Mouse (Mus musculus) MEL (cell line): ENCODE results near the gene Timmdc1. TPM values are rescaled to one million over a fixed set of nuclear protein-coding genes. Genes with fewer than 3 reads are reported as not detected.

Source experiments
- DNase-seq: peaks from one replicate; pipeline ENCODE4 v3.0.0; 2011; ENCODE audit warnings: low read depth, low spot score
- H3K27ac ChIP-seq: 2 replicates; pipeline ENCODE4 v1.5.1; 2012; ENCODE audit warnings: low read depth, mild to moderate bottlenecking, control low read depth, low read length, moderate library complexity; ENCODE audit not compliant: control insufficient read depth
- H3K27me3 ChIP-seq, 2 experiments: fragments of 150-350 bp in 1 of 2; sonication (generic) in 1 of 2; 2 replicates each; pipeline ENCODE4 v1.6.1; 2012; ENCODE audit warnings: low read length in 2 of 2, mild to moderate bottlenecking in 2 of 2, improper control_type of control experiment in 1 of 2, moderate library complexity in 1 of 2; ENCODE audit not compliant: insufficient read depth in 2 of 2, control insufficient read depth in 1 of 2
- H3K36me3 ChIP-seq, 2 experiments: 2 replicates each; pipeline ENCODE4 v1.6.1; 2012 to 2014; ENCODE audit warnings: low read length in 2 of 2, improper control_type of control experiment in 1 of 2, inconsistent platforms in 1 of 2, mild to moderate bottlenecking in 1 of 2; ENCODE audit not compliant: insufficient read depth in 2 of 2, control insufficient read depth in 1 of 2
- H3K4me1 ChIP-seq, 2 experiments: fragments of 150-350 bp in 1 of 2; sonication (generic) in 1 of 2; 2 replicates each; pipeline ENCODE4 v1.6.1; 2012; ENCODE audit warnings: low read length in 2 of 2, improper control_type of control experiment in 1 of 2, mild to moderate bottlenecking in 1 of 2; ENCODE audit not compliant: insufficient read depth in 2 of 2, control insufficient read depth in 1 of 2
- H3K4me3 ChIP-seq, 2 experiments: fragments of 150-350 bp in 1 of 2; sonication (generic) in 1 of 2; 2 replicates each; pipeline ENCODE4 v1.5.1; 2012; ENCODE audit warnings: low read depth in 2 of 2, low read length in 2 of 2, mild to moderate bottlenecking in 2 of 2, moderate library complexity in 2 of 2, control low read depth in 1 of 2, improper control_type of control experiment in 1 of 2; ENCODE audit not compliant: control insufficient read depth in 1 of 2, insufficient read depth in 1 of 2
- H3K79me2 ChIP-seq: 2 replicates; pipeline ENCODE4 v1.6.1; 2012; ENCODE audit warnings: mild to moderate bottlenecking, low read length, moderate library complexity; ENCODE audit not compliant: control insufficient read depth, poor library complexity, insufficient read depth
- H3K9ac ChIP-seq: 2 replicates; pipeline ENCODE4 v1.6.1; 2012; ENCODE audit warnings: low read depth, mild to moderate bottlenecking, control low read depth, low read length, moderate library complexity; ENCODE audit not compliant: control insufficient read depth, poor library complexity, severe bottlenecking
- H3K9me3 ChIP-seq: fragments of 150-350 bp; sonication (generic); replicated peaks from 2 replicates; pipeline ENCODE4 v1.6.1; 2012; ENCODE audit warnings: mild to moderate bottlenecking, low read length, improper control_type of control experiment, moderate library complexity; ENCODE audit not compliant: insufficient read depth
- CHD1 ChIP-seq: IDR thresholded peaks from 2 replicates; pipeline ENCODE4 v1.6.1; 2012; ENCODE audit warnings: low read depth, mild to moderate bottlenecking, inconsistent platforms, low read length, improper control_type of control experiment
- CTCF ChIP-seq, 3 experiments: IDR thresholded peaks in 2 of 3; conservative IDR thresholded peaks in 1 of 3; 2 replicates each; pipeline ENCODE4 v1.5.1; 2011 to 2012; ENCODE audit warnings: low read length in 3 of 3, low read depth in 2 of 3, mild to moderate bottlenecking in 2 of 3, improper control_type of control experiment in 1 of 3, inconsistent platforms in 1 of 3, mixed read lengths in 1 of 3, moderate library complexity in 1 of 3; ENCODE audit not compliant: control insufficient read depth in 1 of 3, insufficient read depth in 1 of 3, poor library complexity in 1 of 3, severe bottlenecking in 1 of 3
- E2F4 ChIP-seq: IDR thresholded peaks from 2 replicates; pipeline ENCODE4 v1.6.1; 2011; ENCODE audit warnings: low read depth, low read length, improper control_type of control experiment, borderline replicate concordance
- ELF1 ChIP-seq: IDR thresholded peaks from 2 replicates; pipeline ENCODE4 v1.6.1; 2014; ENCODE audit warnings: low read depth, mild to moderate bottlenecking, inconsistent platforms, low read length, improper control_type of control experiment, moderate library complexity
- ETS1 ChIP-seq: IDR thresholded peaks from 2 replicates; pipeline ENCODE4 v1.6.1; 2012; ENCODE audit warnings: low read depth, mild to moderate bottlenecking, inconsistent platforms, low read length, improper control_type of control experiment, moderate library complexity
- GABPA ChIP-seq: IDR thresholded peaks from 2 replicates; pipeline ENCODE4 v1.6.1; 2012; ENCODE audit warnings: low read depth, mild to moderate bottlenecking, inconsistent platforms, low read length, improper control_type of control experiment, moderate library complexity
- HCFC1 ChIP-seq: IDR thresholded peaks from 2 replicates; pipeline ENCODE4 v1.6.1; 2012; ENCODE audit warnings: low read depth, mild to moderate bottlenecking, inconsistent platforms, low read length, improper control_type of control experiment, moderate library complexity
- JUND ChIP-seq: IDR thresholded peaks from 2 replicates; pipeline ENCODE4 v1.6.1; 2011; ENCODE audit warnings: low read depth, mild to moderate bottlenecking, improper control_type of control experiment, low read length
- KAT2A ChIP-seq: conservative IDR thresholded peaks from 2 replicates; pipeline ENCODE4 v1.6.1; 2012; ENCODE audit warnings: low read depth, low read length, improper control_type of control experiment, inconsistent platforms
- MAFK ChIP-seq: IDR thresholded peaks from 2 replicates; pipeline ENCODE4 v1.6.1; 2011; ENCODE audit warnings: low read depth, mild to moderate bottlenecking, low read length, improper control_type of control experiment, borderline replicate concordance
- MAZ ChIP-seq: IDR thresholded peaks from 2 replicates; pipeline ENCODE4 v1.6.1; 2012; ENCODE audit warnings: low read depth, mild to moderate bottlenecking, inconsistent platforms, low read length, improper control_type of control experiment
- MEF2A ChIP-seq: IDR thresholded peaks from 2 replicates; pipeline ENCODE4 v1.6.1; 2014; ENCODE audit warnings: low read depth, mild to moderate bottlenecking, inconsistent platforms, low read length, improper control_type of control experiment; ENCODE audit not compliant: poor library complexity, insufficient replicate concordance, severe bottlenecking; ENCODE audit errors: extremely low read depth
- NELFE ChIP-seq: IDR thresholded peaks from 2 replicates; pipeline ENCODE4 v1.6.1; 2011; ENCODE audit warnings: low read depth, low read length, improper control_type of control experiment
- POLR2A ChIP-seq, 2 experiments: IDR thresholded peaks; 2 replicates each; pipeline ENCODE4 v1.6.1; 2011 to 2012; ENCODE audit warnings: low read length in 2 of 2, mild to moderate bottlenecking in 2 of 2, control low read depth in 1 of 2, improper control_type of control experiment in 1 of 2, low read depth in 1 of 2, moderate library complexity in 1 of 2; ENCODE audit not compliant: control insufficient read depth in 1 of 2, insufficient read depth in 1 of 2, poor library complexity in 1 of 2
- POLR2AphosphoS5 ChIP-seq: IDR thresholded peaks from 2 replicates; pipeline ENCODE4 v1.6.1; 2012; ENCODE audit warnings: low read depth, borderline replicate concordance, mild to moderate bottlenecking, inconsistent platforms, low read length, moderate library complexity, mixed read lengths
- RAD21 ChIP-seq: IDR thresholded peaks from 2 replicates; pipeline ENCODE4 v1.6.1; 2011; ENCODE audit warnings: mild to moderate bottlenecking, low read depth, low read length, improper control_type of control experiment
- RCOR1 ChIP-seq: IDR thresholded peaks from 2 replicates; pipeline ENCODE4 v1.6.1; 2012; ENCODE audit warnings: low read depth, mild to moderate bottlenecking, inconsistent platforms, low read length, improper control_type of control experiment
- SIN3A ChIP-seq: IDR thresholded peaks from 2 replicates; pipeline ENCODE4 v1.6.1; 2012; ENCODE audit warnings: low read length, improper control_type of control experiment, inconsistent platforms
- SMC3 ChIP-seq: IDR thresholded peaks from 2 replicates; pipeline ENCODE4 v1.6.1; 2011; ENCODE audit warnings: low read depth, low read length, improper control_type of control experiment
- TAL1 ChIP-seq: IDR thresholded peaks from 2 replicates; pipeline ENCODE4 v1.6.1; 2012; ENCODE audit warnings: mild to moderate bottlenecking, inconsistent platforms, low read length, moderate library complexity, mixed read lengths
- UBTF ChIP-seq: IDR thresholded peaks from 2 replicates; pipeline ENCODE4 v1.6.1; 2012; ENCODE audit warnings: low read depth, mild to moderate bottlenecking, inconsistent platforms, low read length, improper control_type of control experiment, moderate library complexity, borderline replicate concordance; ENCODE audit not compliant: insufficient read depth
- USF1 ChIP-seq: IDR thresholded peaks from 2 replicates; pipeline ENCODE4 v1.6.1; 2014; ENCODE audit warnings: low read depth, mild to moderate bottlenecking, inconsistent platforms, low read length, improper control_type of control experiment, moderate library complexity
- ZC3H11A ChIP-seq: IDR thresholded peaks from 2 replicates; pipeline ENCODE4 v1.6.1; 2012; ENCODE audit warnings: low read depth, mild to moderate bottlenecking, inconsistent platforms, low read length, improper control_type of control experiment
- ZKSCAN1 ChIP-seq: IDR thresholded peaks from 2 replicates; pipeline ENCODE4 v1.6.1; 2012; ENCODE audit warnings: low read depth, mild to moderate bottlenecking, inconsistent platforms, low read length, improper control_type of control experiment, moderate library complexity
- ZMIZ1 ChIP-seq: IDR thresholded peaks from 2 replicates; pipeline ENCODE4 v1.6.1; 2012; ENCODE audit warnings: low read depth, mild to moderate bottlenecking, inconsistent platforms, low read length, improper control_type of control experiment, moderate library complexity
- polyA plus RNA-seq, 2 experiments: library from polyadenylated mRNA; stranded (reverse) in 1 of 2; unstranded in 1 of 2; fragments of >175 nt in 1 of 2; fragments of >200 nt in 1 of 2; gene quantifications; 2 replicates each; pipeline versions ENCODE4 v1.2.1 to v1.2.4; 2012; ENCODE audit warnings: low replicate concordance in 2 of 2, low read depth in 1 of 2; ENCODE audit not compliant: insufficient read length in 2 of 2, insufficient read depth in 1 of 2, missing spikeins in 1 of 2
- total RNA-seq: library from RNA; depleted of rRNA; stranded (reverse); fragments of 300-350 nt; gene quantifications from 2 replicates; pipeline ENCODE4 v1.2.3, GENCODE M21; 2012

The Timmdc1 gene
- total and polyA plus RNA-seq, 3 experiments = 38.0 to 40.4 TPM; not detected in 1

- TF ChIP-seq POLR2AphosphoS5 (no peak; the same call in 1 of the 2 replicates), ZC3H11A (0 out of 2 replicates have a peak, but pooled peaks have one; percentile 10), SMC3 (peak; percentile 26; the same call in 1 of the 2 replicates), E2F4 (no peak), ELF1 (no peak), TAL1 (no peak), ZMIZ1 (peak; percentile 98), JUND (no peak), KAT2A (no peak), UBTF (no peak), SIN3A (no peak), ZKSCAN1 (no peak), RCOR1 (no peak), ETS1 (peak; percentile 38; the same call in 1 of the 2 replicates), CHD1 (no peak)
- TF ChIP-seq, all 39 proteins: peak for 13
Observed at GRCm38 (mm10) chr16:38471697-38472506, 50.6 kb downstream of the Timmdc1 start (continued).

DNA sequence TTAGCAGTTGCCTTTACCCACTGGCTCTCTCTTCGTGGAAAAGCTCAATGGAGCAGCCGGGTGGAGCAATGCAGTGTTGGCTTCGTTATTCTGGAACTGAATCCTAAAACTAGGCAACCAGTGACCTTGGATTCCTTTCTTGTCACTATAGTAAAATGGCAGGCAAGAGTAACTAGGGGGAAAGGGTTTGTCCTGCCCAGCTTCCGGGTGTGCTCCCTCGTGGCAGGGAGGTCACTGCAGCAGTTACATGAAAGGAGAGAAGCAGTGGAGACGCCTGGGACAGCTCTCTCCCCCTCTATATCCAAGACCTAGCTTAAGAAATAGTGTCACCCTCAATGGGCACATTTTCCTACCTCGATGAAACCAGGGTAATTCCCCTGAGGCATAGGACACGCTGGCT, 53.0 kb downstream of the Timmdc1 start:
- peaks cover 0 to 24% of the 10 kb centered on the region in 2 experiments; a peak in 2 of 4 replicates for H3K36me3 ChIP-seq
- no peaks in the 10 kb centered on the region for H3K9me3 ChIP-seq
- DNase-seq = no peak
- no peak overlapping the region for H3K4me3 ChIP-seq
- no peaks in the 10 kb centered on the region for H3K27me3 ChIP-seq
- peaks cover 2 to 22% of the 10 kb centered on the region in 2 experiments for H3K4me1 ChIP-seq
- H3K79me2 ChIP-seq = no peaks in the 10 kb centered on the region
- no peak overlapping the region for H3K27ac ChIP-seq
- H3K9ac ChIP-seq = no peak overlapping the region
- no peak for TF ChIP-seq USF1
- TF ChIP-seq ETS1 = no peak
- TF ChIP-seq MAFK = no peak
- TF ChIP-seq MEF2A = no peak
- TF ChIP-seq GABPA = no peak
- TF ChIP-seq JUND = no peak
- no peak for TF ChIP-seq ZMIZ1
- TF ChIP-seq KAT2A = no peak
- no peak for TF ChIP-seq CTCF (IDR thresholded peaks at IDR 0.05 in 2 of 3, conservative IDR thresholded peaks at IDR 0.05 in 1 of 3; ENCODE audit: control insufficient read depth in 1 of 3, insufficient read depth in 1 of 3, low read depth in 2 of 3, low read length in 3 of 3, poor library complexity in 1 of 3, severe bottlenecking in 1 of 3)
- no peak for TF ChIP-seq POLR2AphosphoS5
- TF ChIP-seq UBTF = no peak
- TF ChIP-seq RAD21 = no peak
- TF ChIP-seq RCOR1 = no peak
- no peak for TF ChIP-seq HCFC1
- TF ChIP-seq NELFE = no peak
- no peak for TF ChIP-seq ZKSCAN1
- TF ChIP-seq MAZ = no peak
- TF ChIP-seq POLR2A (IDR thresholded peaks at IDR 0.05; ENCODE audit: control insufficient read depth in 1 of 2, insufficient read depth in 1 of 2, low read depth in 1 of 2, low read length in 2 of 2, poor library complexity in 1 of 2) = no peak
